Mouse (Mus musculus) lung, postnatal 0 days (tissue): Measurements from ENCODE around the gene Cbx1.

ENCODE experiments used
- CTCF ChIP-seq: IDR thresholded peaks from 2 replicates; pipeline ENCODE4 v1.5.1; 2016; ENCODE audit warnings: antibody characterized with exemption, mild to moderate bottlenecking
- EP300 ChIP-seq: IDR thresholded peaks from 2 replicates; pipeline ENCODE4 v1.6.1; 2016; ENCODE audit warnings: antibody characterized with exemption, mild to moderate bottlenecking, control low read depth

DNA sequence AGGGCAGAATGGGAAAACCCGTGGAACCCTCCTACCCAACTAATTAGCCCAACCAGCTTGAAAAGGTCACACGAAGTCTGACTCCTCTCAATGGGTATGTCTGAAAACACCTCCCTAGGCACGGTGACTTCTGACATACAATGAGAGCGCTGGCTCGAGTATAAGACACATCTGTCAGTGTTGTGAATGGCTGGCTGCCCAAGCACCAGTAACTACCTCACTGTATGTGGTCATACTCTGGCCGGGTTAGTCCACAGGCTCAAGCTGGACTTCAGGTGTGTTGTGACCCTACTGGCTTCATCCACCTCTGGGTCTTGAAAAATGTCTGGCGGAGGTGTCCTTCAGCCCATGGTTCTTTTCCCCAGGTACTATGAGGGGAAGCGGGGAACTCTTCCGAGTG lies 59.8 kb downstream of the Cbx1 start:
- TF ChIP-seq CTCF (no peak), EP300 (no peak)
